Mouse (Mus musculus) ES-CJ7 (cell line): ENCODE data around the gene Srp14.
A peak's percentile ranks its signal among the peaks of the same experiment; 100 is the strongest.

Source experiments
- DNase-seq: peaks from one replicate; pipeline ENCODE4 v3.0.0; 2011; ENCODE audit warnings: low read depth, low spot score

Srp14 gene

DNA sequence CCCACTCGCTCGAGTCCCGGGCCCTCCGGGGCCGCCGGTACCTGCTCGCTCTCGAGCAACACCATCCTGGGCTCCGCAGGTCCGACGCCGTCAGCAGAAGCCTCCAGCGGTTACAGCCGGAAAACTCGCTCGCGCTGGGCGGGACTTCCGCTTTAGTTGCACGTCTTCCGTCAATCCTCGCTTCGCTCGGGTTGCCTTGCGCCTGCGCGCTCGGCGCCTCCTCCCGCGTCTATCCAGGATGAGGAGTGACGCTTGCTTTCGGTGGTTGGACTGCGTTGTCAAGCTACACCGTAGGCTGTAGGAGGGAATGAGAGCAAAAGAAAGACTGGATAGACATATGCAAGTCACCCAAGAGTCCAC is at the start of gene Srp14:
Srp14 (minus strand) TSS at position 162 of the 360 bp plus-strand sequence.
- peak; percentile 93 for DNase-seq

DNA sequence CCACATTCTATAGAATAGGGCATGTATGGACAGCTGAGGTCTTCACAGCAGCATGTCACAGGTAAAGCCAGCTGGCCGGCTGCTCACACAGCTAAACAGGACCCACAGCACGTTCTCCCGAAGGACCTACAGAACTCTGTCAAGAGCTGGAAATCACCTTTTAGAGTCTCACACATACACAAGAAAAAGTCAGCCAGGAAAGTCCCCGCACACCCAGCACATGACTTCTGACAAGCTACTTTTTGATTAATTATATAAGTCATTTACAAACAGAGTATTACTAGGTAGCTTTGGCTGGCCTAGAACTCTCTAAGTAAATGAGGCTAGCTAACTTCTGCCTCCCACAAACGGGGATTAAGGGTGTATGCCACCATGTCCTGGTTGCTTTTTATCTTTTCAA is 47.0 kb upstream of the Srp14 start:
- DNase-seq: no peak

DNA sequence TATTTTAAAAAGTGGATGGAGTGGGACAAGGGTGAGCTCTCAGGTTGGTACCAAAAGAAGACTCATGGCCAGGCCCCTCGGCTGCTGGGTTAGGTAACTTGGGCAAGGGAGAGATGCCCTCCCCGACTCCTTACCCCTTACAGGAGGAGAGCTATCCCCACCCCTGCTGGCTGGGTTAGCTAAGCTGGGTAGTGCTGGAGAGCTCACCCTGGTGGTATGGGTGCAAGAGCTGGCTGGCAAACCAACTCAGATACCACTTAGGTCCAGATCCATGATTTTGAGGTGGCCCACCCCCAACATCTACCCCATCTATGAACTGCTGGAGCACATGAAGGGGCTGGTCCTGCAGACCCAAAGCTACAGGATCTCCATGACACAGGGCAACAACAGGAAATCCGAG is 45.3 kb upstream of the Srp14 start:
- DNase-seq: no peak

DNA sequence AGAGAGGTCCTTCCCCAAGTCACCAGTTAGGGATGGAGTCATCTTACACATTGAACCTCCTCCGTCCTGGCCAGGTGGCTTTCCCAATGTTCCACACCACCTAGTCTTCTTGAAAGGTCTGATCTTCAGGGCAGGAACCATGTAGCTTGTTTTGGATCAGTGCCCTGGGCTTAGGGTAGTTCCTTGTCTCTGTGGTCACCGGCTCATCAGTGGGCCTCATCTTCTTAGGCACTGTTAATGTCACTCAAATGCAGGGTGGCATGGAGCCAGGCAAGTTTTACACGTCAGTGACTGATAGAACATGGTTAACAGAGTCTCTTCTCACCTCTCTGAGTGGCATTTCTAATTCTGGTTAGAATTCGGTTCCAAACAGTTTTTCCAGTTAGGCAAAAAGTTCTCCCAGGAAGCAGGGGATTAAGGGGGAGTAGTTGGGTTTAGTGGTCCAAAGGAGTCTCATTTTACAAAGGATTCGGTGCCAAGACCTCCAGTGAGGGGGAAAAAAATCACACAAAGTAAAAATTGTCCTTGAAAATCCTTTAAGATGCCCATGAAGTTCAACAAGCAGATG is 43.7 kb upstream of the Srp14 start:
- DNase-seq: no peak

DNA sequence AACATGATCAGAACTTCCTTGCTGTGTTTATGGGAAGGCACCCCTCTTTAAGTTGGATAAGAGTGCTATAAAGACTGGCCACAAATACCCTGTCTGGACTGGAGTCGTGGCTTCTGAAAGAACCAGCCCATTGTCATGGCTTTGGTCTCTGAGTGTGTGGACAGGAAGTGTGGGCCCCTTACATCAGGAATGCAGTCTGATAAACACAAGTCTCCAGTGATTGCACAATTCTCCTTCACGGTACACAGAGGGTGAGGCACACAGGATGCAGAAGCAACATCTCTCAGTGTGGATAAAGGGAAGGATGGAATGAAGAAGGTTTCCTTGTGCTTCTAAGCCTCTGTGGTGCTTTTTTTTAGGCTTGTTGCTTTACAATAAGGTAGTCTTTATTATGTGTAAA is 42.8 kb upstream of the Srp14 start:
- DNase-seq: no peak

DNA sequence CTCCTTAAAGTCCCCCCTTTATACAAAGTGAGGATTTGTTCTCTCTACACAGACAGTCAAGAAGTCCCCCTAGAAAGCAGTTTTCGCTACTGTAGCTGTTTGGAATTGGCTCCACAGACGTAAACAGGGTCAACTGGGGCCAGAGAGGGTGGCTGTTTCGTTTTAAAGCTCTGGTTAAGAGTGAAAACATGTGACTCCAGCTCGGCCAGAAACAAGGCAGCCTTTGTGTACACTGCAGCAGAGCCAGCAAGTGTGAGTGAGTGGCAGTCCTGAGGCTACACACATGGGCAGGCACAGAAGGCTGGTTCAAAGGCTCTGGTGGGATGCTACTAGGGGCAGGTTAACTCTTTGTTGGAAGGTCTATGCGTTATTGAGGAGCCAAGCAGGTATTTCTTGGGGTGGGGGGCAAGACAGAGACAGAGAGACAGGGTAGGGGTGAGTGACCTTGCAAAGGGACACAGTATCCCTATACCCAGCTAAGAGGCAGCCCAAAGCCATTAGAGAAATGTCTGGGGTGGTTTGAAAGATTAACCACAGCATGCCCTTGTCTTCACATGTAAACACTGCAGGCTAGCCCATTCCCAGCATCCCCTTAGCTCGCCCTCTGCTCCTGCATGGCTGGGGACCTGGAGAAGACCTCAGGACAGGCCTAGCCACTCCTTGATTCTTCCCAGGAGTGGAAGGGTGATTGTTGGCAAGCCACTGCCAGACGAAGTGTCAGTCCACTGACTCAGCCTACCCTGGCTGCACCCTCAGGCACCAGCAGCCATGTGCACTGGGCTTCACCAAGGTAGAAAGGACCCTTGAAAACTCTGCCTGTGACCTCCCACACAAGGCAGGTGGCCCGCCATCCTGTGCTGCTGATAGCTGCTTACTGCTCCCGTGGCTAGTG is 40.8 kb upstream of the Srp14 start:
- DNase-seq: no peak

DNA sequence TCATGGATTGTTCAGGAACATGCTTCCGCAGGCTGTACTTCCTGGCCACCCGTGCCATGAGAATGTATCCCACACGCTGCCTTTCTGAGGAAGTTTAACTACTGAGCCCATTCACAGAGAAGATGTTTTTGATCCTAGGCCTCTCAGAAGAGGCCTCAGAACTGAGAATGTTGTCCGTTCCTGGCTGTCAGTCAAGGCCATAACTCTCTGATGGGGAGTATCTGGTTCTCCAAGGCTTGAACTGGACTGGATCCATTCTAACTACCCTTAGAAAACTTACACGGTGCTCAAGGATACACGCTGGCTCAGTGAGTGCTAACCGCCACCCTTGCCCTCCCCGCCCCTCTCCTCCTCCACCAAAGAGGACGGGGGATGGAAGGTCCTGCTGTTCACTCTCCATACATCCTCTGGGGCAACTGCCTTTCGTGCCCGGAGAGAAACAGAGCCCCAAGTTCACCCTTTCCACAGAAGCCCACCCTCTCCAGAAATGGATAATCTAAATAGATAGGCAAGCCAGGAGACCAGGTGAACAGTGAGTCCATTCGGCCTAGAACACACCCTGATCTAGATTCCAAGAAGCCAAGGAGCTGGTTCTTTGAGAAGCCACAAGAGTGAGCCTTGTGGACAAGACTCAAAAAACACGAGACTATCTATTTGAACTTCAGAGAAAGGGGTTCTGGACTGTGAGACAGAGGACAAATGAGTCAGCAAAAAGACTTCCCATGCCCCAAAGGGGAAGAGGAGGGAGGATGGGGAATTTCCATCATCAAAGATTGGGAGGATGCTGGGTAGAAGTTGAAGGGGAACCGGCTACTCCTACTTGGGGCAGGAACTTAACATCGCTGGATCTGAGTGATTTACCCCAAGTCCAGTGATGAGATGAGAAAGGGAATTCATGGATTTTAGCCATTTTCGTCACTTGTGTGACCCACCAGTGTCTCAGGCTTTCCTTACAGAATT is 33.2 kb upstream of the Srp14 start:
- no peak for DNase-seq

DNA sequence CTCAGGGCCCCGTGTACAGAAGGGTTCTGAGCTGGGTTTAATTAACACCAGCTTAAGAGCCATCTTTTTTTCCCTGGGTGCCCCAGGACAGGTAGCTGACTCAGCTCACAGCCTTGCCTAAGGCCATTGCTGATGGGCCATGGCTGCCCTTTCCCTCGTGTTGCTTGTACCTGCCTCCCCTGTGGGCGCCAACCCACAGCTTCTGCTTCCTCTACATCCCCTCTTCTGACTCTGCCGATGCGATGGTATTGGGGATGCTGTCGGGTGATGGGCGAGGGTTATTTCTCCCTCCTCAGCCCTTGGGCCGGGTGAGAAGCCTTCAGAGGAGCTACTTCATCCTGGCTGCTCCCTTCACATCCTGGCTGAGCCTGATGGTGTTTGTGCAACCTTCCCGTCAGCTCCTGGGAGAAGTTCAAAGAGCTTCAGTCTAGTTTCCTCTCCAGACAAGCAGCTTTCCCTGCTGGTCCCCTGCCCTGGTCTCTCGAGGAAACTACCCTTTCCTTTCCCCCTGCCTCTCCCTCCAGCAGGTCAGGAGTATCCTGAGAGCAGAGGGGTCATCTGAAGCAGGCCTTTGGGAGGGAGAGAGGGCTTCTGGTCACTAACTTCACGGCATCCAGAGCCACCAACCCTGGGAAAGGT is 32.4 kb upstream of the Srp14 start:
- DNase-seq: no peak

DNA sequence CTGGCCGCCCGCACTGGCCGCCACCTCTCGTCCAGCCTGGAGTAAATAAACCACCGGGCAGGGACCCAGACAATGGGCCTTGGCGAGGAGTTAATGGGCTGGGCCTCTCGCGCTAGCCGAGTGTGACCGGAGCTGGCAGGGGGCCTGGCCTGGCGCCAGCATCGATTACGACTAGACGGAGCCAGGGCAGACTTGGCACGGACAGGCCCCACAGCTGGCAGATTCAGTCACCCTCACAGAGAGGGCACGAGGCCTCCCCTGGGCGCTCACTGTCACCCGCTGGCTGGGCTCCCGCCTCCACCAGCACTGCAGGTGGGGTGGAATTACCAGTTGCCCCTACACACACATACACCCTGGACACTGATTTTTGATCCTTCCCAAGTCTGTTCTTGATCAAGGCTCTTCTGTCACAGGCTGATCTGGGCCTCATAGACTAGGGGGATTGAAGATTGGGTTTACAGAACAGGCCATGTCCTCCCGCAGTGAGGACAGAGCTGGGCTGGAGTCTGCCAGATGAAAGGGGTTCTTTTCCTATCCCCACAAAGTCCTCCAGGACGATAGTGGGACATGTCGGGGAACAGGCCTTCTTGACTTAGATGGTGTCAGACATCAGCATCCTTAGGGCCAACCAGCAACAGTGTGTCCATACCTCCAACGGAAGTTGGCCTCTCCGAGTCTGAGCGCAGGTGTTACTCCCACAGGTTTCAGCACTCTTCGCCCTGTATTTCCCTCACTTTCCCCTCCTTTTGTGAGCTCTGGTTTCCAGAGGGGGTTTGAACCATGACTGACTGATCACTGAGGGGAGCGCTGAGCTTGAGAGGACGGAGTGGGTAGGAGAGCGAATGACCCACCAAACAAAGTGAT is 31.2 kb upstream of the Srp14 start:
- DNase-seq: no peak

DNA sequence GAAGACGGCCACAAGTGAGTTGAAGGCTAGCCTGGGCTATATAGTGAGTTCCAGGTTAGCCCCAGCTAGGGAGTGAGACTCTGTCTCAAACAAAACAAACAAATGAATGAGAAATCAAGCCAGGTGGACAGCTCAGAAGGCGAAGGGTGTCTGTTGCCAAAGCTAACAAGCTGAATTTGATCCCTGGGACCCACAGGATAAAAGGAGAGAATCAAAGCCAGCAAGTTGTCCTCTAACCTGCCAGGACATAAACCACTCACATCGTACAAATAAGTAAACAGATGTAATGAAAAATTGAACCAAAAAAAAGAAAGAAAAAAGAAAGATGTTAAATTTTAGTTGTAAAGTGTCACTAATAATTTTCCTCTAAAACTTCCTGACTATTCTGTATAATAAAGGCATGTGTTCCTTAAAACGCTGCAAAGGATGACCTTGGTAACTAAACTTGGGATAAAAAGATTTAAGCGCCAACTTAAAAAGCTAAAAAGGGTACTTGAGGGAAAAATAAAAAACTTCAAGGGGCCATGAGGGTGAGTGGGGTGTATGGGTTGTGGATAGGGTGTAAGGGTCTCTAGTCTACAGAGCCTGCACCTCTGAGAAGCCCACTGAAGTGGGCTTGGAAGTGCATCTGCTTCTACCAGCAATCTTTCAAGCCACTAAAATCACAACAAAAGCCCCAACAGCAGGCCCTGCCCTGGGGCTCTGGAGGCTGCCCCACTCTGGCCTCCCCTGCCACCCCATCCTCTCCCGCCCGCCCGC is 30.4 kb upstream of the Srp14 start:
- DNase-seq: no peak

DNA sequence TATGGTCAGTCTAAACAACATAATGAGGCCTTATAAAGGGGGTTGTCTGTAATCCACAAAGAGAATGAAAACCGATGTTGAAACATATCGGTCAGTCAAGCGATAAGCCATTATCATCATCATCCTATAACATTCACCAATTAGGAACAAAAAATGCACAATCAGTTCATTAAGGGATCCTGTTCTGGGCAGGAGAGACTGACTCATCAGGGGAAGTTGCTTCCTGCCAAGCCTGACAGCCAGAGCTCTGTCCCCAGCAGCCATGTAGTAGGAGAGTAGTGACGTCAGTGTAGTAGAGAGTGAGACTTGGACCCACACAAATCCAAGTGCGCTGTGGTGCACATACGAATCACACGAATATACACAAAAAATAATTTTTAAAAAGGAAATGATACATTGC is 27.6 kb upstream of the Srp14 start:
- DNase-seq: no peak

DNA sequence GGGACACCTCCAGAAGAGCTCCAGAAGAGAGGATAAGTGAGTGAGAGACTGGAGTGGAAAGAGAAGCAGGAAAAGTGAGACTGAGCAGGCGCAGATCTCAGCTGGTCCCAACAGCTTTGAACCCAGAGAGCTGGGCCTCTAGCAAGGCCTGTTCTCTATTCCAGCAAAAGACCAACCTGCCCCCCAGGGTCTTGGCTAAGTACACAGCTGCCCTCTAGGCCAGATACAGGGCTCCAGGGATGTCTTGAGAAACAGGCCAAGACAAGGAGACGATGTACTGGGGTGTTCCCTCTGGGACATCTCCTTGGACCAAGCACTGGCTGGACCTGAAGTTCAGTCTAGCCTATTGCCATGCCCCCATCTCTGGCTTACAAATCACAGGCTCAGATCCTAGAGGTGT is 20.7 kb upstream of the Srp14 start:
- no peak for DNase-seq

DNA sequence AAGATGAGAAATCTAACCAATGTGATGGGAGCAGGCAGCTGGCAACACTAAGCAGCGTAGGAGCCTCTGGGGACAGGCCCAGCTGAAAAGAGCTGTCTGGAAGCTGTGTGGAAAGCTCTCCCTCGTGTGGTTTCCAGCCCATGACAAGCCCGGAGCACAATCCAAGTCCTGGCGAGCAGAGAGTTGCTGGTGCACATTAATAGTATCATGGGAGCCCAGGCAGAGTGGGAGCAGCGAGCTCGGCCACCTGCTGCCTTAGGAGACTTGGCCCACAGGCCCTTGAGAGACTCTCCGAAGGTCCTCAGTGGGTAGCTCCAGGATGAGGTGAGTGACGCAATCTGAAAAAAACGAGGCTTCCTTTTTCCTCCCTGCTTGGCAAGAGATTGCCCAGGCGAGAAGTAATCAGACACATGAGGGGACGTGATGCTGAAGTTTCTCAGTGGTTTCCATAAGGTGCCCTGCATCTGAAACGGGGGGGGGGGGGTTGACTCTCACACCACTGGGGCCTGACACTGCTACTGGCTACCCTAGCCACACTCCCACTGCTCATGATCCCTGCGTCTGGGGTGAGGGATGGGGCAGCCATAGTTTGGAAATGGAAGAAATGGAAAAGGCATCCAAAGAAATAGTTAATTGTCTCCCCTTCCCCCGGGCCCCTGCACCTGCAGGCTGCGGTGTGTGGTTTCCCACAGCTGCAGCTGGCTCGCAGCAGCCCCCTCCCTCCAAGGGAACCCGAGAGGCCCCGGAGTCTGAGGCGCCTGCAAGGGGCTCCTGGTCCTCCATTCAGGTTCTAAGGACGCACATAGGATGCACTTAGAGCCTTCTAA is 19.8 kb upstream of the Srp14 start:
- DNase-seq: no peak

DNA sequence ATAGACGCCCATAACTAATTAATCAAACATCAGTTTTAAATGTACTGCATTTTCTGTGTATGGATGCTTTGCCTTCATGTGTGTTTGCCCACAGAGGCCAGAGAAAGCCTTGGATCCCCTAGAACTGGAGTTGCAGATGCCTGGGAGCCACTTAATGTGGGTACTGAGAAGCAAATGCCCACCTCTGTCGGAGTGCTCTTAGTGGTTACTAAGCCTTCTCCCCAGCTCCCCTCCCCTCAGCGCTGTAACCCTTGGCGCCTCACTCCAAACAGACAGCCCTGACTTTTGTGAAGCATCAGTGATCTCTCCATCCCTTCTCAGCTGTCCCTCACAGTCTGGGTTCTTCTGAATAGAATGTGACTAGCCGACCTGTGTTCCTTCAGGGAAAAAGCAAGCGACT is 19.0 kb upstream of the Srp14 start:
- DNase-seq: no peak

DNA sequence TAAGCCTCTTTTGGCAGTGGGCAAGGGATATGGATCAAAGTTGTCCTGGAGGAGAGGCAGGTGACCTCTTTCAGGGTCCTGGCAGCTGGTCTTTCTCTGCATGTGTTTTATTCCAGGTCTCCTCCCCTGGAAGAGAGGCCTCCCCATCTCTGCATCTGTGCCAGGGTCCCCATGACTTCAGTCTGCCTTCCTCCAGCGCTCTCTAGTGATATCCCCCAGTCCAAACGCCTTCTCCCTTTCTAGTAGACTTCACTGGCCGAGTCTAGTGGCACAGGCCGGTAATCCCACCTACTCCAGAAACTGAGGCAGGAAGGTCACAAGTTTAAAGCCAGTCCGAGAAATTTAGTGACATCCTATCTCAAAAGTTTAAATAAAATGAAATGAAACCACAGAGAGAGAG is 18.4 kb upstream of the Srp14 start:
- DNase-seq: no peak

DNA sequence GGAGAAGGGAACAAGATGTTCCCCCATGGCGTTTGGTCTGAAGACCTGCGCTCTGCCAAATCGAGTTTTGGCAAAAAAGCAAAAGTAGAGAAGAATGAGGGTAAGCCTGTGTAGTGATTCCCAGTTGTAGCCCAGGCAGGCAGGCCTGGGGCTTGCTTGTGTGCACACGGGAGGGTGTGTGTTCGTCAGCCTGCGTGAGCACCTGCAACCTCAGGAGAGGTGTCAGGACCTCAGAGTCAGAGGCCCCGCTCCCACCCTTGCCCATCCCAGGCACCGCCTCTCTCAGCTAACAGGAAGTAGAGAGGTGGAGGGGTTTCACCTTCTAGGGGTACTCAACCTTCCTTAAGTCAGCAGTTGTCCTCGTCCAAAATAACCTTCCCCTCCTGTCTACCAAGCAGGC is 15.5 kb upstream of the Srp14 start:
- DNase-seq: no peak

DNA sequence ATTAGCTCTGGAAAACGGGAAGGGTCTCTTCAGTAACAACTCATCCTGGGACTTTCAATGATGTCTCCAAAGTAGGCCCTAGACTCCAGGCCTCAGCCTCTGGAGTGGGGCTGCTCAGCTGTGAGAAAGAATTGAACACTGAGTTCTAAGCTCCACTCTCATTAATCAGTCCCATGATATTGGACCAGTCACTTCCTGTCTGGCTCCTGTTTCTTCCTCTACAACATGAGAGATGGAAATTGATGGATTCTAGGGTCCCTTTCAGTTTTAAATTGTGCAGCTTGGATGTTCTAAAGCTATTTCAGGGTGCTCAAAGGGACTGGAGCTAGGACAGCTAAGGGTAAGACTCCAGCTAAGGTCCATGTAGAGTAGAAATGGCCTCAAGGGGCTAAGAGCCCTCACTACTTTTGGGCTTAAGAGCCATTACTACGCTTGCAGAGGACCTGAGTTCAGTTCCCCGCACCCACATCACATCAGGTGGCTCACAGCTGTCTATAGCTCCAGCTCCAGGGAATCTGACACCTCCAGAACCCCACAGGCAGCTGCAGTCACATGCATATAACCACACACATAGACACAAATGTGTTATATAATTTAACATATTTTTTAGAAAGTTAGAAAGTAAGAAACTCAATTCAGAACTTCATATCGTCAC is 12.4 kb upstream of the Srp14 start:
- no peak for DNase-seq

DNA sequence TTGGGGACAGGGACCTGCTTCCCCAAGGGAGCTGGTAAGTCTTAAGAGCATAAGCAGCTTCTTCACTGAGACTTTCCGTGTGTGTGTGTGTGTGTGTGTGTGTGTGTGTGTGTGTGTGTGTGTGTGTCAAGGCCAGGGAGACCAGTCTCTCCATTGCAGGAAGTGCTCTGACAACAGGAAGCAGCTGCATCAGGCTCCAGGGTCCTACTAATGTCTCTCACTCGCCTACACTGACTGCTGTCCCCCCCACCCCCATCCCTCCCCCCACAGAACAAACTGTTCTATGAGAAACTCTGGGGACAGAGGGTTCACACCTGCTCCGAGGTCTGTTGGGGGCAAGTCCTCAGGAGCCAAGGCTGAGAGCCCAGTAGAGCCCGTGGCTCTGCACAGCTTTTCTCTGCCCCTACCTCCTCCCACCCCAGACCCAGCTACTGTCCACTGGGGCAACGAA is 11.8 kb upstream of the Srp14 start:
- DNase-seq: no peak
